Mouse (Mus musculus) gonadal fat pad, adult 2 months (tissue): ENCODE measurements around the gene Cand2. TPM values are rescaled to one million over a fixed set of nuclear protein-coding genes. Genes with fewer than 3 reads are reported as not detected.
"Not testable (repeated sequence)": the region's sequence is repeated elsewhere in the genome, so short reads cannot be mapped to it uniquely, and the experiment has no call there.

Source experiments
- DNase-seq: peaks from one replicate; pipeline ENCODE4 v3.0.0-alpha.2; 2012; ENCODE audit warnings: low read depth
- polyA plus RNA-seq: library from polyadenylated mRNA; depleted of rRNA; stranded (reverse); fragments of >200 nt; gene quantifications from 2 replicates; pipeline ENCODE4 v1.2.3, GENCODE M21; 2012

The Cand2 gene
- polyA plus RNA-seq, 1 experiment = 6.7 TPM

GRCm38 (mm10) chr6:115773966-115774413, 348 bp upstream of the Cand2 start:
- DNase-seq = no peak

GRCm38 (mm10) chr6:115775838-115776237, 1.5 kb downstream of the Cand2 start:
- DNase-seq = no peak

GRCm38 (mm10) chr6:115776363-115776762, 2.0 kb downstream of the Cand2 start:
- DNase-seq = no peak

GRCm38 (mm10) chr6:115782781-115783180, 8.4 kb downstream of the Cand2 start:
- DNase-seq = no peak

- no peak for DNase-seq
These were observed 16.7 kb downstream of the Cand2 start for GRCm38 (mm10) chr6:115791016-115791415.

- DNase-seq = no peak
These were observed 17.7 kb downstream of the Cand2 start for GRCm38 (mm10) chr6:115791842-115792686.

- DNase-seq = no peak
These were observed 18.4 kb downstream of the Cand2 start for GRCm38 (mm10) chr6:115792691-115793215.

GRCm38 (mm10) chr6:115801811-115802210, 27.5 kb downstream of the Cand2 start:
- no peak for DNase-seq

GRCm38 (mm10) chr6:115803541-115804382, 29.4 kb downstream of the Cand2 start:
- DNase-seq = no peak

GRCm38 (mm10) chr6:115804432-115805192, 30.3 kb downstream of the Cand2 start:
- DNase-seq = no peak

GRCm38 (mm10) chr6:115807464-115808195, 33.3 kb downstream of the Cand2 start:
- DNase-seq = no peak

GRCm38 (mm10) chr6:115808196-115808487, 33.8 kb downstream of the Cand2 start:
- DNase-seq = no peak

GRCm38 (mm10) chr6:115808488-115809231, 34.3 kb downstream of the Cand2 start, which contains the start of gene Rpl32:
Gene Rpl32, minus strand, starts transcription at chr6:115808747.
- DNase-seq = peak; percentile 75

GRCm38 (mm10) chr6:115811606-115812005, 37.3 kb downstream of the Cand2 start:
- no peak for DNase-seq

GRCm38 (mm10) chr6:115814104-115814503, 39.8 kb downstream of the Cand2 start:
- DNase-seq = no peak

- no peak for DNase-seq
These were observed 40.7 kb downstream of the Cand2 start for GRCm38 (mm10) chr6:115815041-115815440.

- no peak for DNase-seq
These were observed 43.8 kb downstream of the Cand2 start for GRCm38 (mm10) chr6:115818129-115818528.

- DNase-seq = no peak
These were observed 47.1 kb downstream of the Cand2 start for GRCm38 (mm10) chr6:115821216-115821993.

- DNase-seq = not testable (repeated sequence)
These were observed 49.6 kb downstream of the Cand2 start for GRCm38 (mm10) chr6:115823850-115824464.
